Mouse (Mus musculus) intestine, embryonic 16.5 days (tissue): Measurements from ENCODE around the gene Dnmbp. TPM values are rescaled to one million over a fixed set of nuclear protein-coding genes. Genes with fewer than 3 reads are reported as not detected.

ENCODE experiments used
- ATAC-seq: fragments of 200-750 bp; cut with Nextera tagmentation; 2 replicates; pipeline ENCODE4 v1.8.0; 2017; ENCODE audit warnings: moderate TSS enrichment, moderate library complexity
- H3K27ac ChIP-seq: fragments of 300-500 bp; sonication (generic); 2 replicates; pipeline ENCODE4 v1.5.1; 2014; ENCODE audit warnings: mild to moderate bottlenecking, low read length
- H3K27me3 ChIP-seq: fragments of 300-500 bp; sonication (generic); replicated peaks from 2 replicates; pipeline ENCODE4 v1.6.1; 2014; ENCODE audit warnings: low read length, control low read depth, mixed read lengths; ENCODE audit not compliant: control insufficient read depth, insufficient read depth
- H3K36me3 ChIP-seq: fragments of 300-500 bp; sonication (generic); 2 replicates; pipeline ENCODE4 v1.6.1; 2014; ENCODE audit warnings: low read length, control low read depth; ENCODE audit not compliant: control insufficient read depth, insufficient read depth
- H3K4me1 ChIP-seq: fragments of 300-500 bp; sonication (generic); 2 replicates; pipeline ENCODE4 v1.6.1; 2014; ENCODE audit warnings: low read length, control low read depth, mixed read lengths; ENCODE audit not compliant: control insufficient read depth, insufficient read depth
- H3K4me2 ChIP-seq: fragments of 300-500 bp; sonication (generic); 2 replicates; pipeline ENCODE4 v1.6.1; 2014; ENCODE audit warnings: low read depth, low read length, control low read depth
- H3K4me3 ChIP-seq: fragments of 300-500 bp; sonication (generic); 2 replicates; pipeline ENCODE4 v1.5.1; 2014; ENCODE audit warnings: mild to moderate bottlenecking, low read length
- H3K9ac ChIP-seq: fragments of 300-500 bp; sonication (generic); 2 replicates; pipeline ENCODE4 v1.6.1; 2014; ENCODE audit warnings: low read depth, low read length
- H3K9me3 ChIP-seq: fragments of 300-500 bp; sonication (generic); 2 replicates; pipeline ENCODE4 v1.6.1; 2016; ENCODE audit warnings: low read length, control low read depth; ENCODE audit not compliant: control insufficient read depth
- WGBS: fragments of 180-500 bp; shearing (Covaris S2); extraction: QIAGEN DNeasy Blood & Tissue Kit; methylation state at CpG from one replicate; pipeline ENCODE4 v1.1.7; 2014; 5-methylcytosine and 5-hydroxymethylcytosine counted together
- polyA plus RNA-seq: library from polyadenylated mRNA; unstranded; fragments of >200 nt; fragmentation: Nextera tagmentation; extraction: Ambion mirVana; gene quantifications from 2 replicates; pipeline ENCODE4 v1.2.1, GENCODE M21; 2015

Gene Dnmbp
- polyA plus RNA-seq, 1 experiment from 2014 or later, result 34.3 TPM

- Histone ChIP-seq H3K27ac (no peak overlapping the region), H3K9me3 (no peaks in the 10 kb centered on the region), H3K27me3 (no peaks in the 10 kb centered on the region), H3K36me3 (peaks cover 66% of the 10 kb centered on the region), H3K4me1 (no peaks in the 10 kb centered on the region), H3K9ac (no peak overlapping the region), H3K4me2 (no peak overlapping the region), H3K4me3 (no peak overlapping the region)
- no peak for ATAC-seq
- WGBS, result 82% methylated on average over 21 of the region's 21 CpGs
These were observed 87.9 kb downstream of the Dnmbp start for GRCm38 (mm10) chr19:43851996-43852630.

DNA sequence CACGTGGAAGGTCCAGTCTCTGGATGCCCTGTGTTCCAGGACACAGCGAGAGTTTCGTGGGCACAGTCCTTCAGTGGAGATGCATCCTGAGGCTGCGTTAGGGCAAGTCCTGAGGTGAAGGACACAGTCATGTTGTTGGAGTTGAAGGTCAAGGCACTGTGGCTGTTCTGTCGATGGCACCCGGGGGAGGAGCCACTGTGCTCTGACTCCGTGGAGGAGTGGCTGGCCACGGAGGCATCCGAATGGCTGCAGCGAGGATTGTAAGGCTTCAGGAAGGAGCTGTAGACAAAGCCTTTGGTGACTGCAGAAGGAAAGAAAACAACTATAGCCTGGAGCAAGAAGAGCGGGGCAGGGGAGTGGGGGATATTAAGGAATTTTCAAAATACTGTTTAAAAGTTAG is 90.0 kb downstream of the Dnmbp start:
- WGBS, result 88% methylated on average over 11 of the region's 11 CpGs
- H3K36me3 ChIP-seq, result peaks cover 61% of the 10 kb centered on the region
- 0 out of 2 replicates have a peak, but pooled peaks cover 3% of the 10 kb centered on the region for H3K4me1 ChIP-seq
- no peak overlapping the region for H3K27ac ChIP-seq
- no peak for ATAC-seq
- H3K27me3 ChIP-seq, result no peaks in the 10 kb centered on the region
- H3K4me3 ChIP-seq, result no peak overlapping the region
- no peak overlapping the region for H3K4me2 ChIP-seq
- no peaks in the 10 kb centered on the region for H3K9me3 ChIP-seq
- H3K9ac ChIP-seq, result no peak overlapping the region

GRCm38 (mm10) chr19:43847966-43848365 is 92.0 kb downstream of the Dnmbp start:
- H3K9ac ChIP-seq, result no peak overlapping the region
- peaks cover 42% of the 10 kb centered on the region for H3K36me3 ChIP-seq
- ATAC-seq, result no peak
- no peaks in the 10 kb centered on the region for H3K9me3 ChIP-seq
- H3K4me2 ChIP-seq, result no peak overlapping the region
- no peak overlapping the region for H3K4me3 ChIP-seq
- WGBS, result 91% methylated on average over 15 of the region's 15 CpGs
- 0 out of 2 replicates have a peak, but pooled peaks cover 3% of the 10 kb centered on the region for H3K4me1 ChIP-seq
- H3K27ac ChIP-seq, result no peak overlapping the region
- H3K27me3 ChIP-seq, result no peaks in the 10 kb centered on the region

- Histone ChIP-seq H3K9ac (no peak overlapping the region), H3K36me3 (peaks cover 39% of the 10 kb centered on the region), H3K9me3 (no peaks in the 10 kb centered on the region), H3K4me1 (0 out of 2 replicates have a peak, but pooled peaks cover 3% of the 10 kb centered on the region), H3K4me3 (no peak overlapping the region), H3K4me2 (no peak overlapping the region), H3K27ac (no peak overlapping the region), H3K27me3 (no peaks in the 10 kb centered on the region)
- ATAC-seq, result no peak
- 77% methylated on average over 15 of the region's 15 CpGs for WGBS
These were observed 92.9 kb downstream of the Dnmbp start for GRCm38 (mm10) chr19:43847056-43847455.

DNA sequence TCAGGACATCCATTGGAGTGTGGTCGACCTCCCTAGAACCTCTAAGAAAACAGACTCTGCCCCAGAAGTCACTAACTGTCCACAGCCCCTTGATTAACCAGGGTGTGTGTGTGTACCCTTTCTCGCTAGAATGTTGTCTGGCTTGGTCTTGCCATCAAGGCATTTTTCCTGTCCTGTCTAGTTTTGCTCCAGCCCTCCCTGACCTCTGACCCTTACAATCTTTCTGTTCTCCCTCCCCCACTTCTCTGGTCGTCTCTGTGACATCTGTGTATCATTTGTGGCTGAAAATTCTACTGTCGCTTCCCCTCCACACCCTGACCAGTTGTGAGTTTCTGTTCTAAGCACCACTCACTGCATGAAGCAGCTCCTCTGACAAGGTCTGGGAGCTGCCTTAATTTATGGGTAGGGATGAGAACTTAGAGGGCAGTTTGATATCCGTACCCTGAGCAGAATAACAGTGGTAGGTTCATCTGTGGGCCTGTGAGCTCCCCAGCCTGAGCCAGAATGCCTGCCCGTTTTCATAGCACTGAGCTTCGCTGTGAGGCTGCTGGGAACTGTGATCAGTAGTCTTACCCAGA is 94.6 kb downstream of the Dnmbp start:
- H3K36me3 ChIP-seq, result peaks cover 30% of the 10 kb centered on the region
- H3K4me1 ChIP-seq, result 0 out of 2 replicates have a peak, but pooled peaks cover 3% of the 10 kb centered on the region
- peak overlapping the region; percentile 19; the same call in 1 of the 2 replicates for H3K27ac ChIP-seq
- WGBS, result 54% methylated on average over 7 of the region's 7 CpGs
- no peak overlapping the region for H3K4me3 ChIP-seq
- no peak for ATAC-seq
- H3K9ac ChIP-seq, result no peak overlapping the region
- no peaks in the 10 kb centered on the region for H3K27me3 ChIP-seq
- no peak overlapping the region for H3K4me2 ChIP-seq
- H3K9me3 ChIP-seq, result no peaks in the 10 kb centered on the region

- Histone ChIP-seq H3K36me3 (peaks cover 11% of the 10 kb centered on the region; the same call in 1 of the 2 replicates), H3K4me1 (0 out of 2 replicates have a peak, but pooled peaks cover 3% of the 10 kb centered on the region), H3K27me3 (no peaks in the 10 kb centered on the region), H3K4me3 (no peak overlapping the region), H3K9me3 (no peaks in the 10 kb centered on the region), H3K9ac (no peak overlapping the region), H3K4me2 (no peak overlapping the region), H3K27ac (no peak overlapping the region)
- ATAC-seq, result no peak
- 85% methylated on average over 9 of the region's 9 CpGs for WGBS
These were observed 96.8 kb downstream of the Dnmbp start for GRCm38 (mm10) chr19:43843184-43843583.

DNA sequence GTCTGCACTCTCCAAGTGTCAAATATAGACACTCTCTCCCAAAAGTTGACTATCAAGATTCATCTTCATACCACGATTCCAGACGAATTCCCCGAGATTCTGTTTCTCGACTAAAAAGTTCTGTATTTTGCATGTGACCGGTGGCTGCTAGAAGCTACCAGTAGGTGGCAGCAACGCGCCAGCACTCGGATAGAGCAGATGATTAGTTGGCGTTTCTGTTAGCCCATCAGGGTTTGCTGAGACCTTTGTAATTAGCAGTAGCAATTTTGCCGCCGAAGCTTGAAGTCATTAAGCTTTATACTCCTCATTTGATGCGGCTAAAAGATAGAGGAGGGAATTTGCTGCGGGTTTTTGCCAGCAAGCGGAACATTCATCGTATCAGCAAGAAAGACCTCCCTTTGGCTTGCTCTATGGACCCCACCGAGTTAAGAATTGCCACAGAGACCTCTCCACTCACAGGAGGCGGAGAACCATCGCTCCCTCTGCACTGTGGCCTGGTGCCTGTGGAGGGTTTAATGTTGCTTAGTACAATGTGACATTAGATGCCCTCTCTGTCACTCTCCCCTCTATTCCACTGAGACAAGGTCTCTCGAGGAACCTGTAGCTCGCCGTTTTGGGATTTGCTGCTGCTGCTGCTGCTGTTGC is 107.4 kb downstream of the Dnmbp start:
- Histone ChIP-seq H3K4me1 (no peaks in the 10 kb centered on the region), H3K9me3 (no peaks in the 10 kb centered on the region), H3K27ac (no peak overlapping the region), H3K27me3 (no peaks in the 10 kb centered on the region), H3K9ac (no peak overlapping the region), H3K4me3 (no peak overlapping the region), H3K36me3 (no peaks in the 10 kb centered on the region), H3K4me2 (no peak overlapping the region)
- WGBS, result 35% methylated on average over 21 of the region's 21 CpGs
- ATAC-seq, result no peak

DNA sequence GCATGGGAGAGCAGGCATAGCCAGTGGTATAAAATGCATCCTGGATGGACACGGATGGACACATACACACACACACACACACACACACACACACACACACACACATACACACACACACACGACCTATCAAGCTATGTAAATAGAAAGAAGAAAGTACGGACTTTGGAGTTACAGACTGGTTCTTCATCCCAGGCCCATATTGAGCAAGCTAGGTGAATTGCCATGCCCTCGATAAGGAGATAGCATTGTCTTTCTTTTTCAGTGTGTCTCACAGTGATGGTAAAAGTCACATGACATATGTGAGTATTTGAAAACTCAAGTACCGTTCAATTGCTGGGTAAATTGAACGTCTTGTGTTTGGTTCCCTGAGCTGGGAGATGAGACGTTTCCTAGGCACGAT is 113.1 kb downstream of the Dnmbp start:
- WGBS, result 54% methylated on average over 8 of the region's 8 CpGs
- no peak overlapping the region for H3K4me3 ChIP-seq
- ATAC-seq, result peak; percentile 92

GRCm38 (mm10) chr19:43815661-43816414 is 124.2 kb downstream of the Dnmbp start:
- H3K4me2 ChIP-seq, result 0 out of 2 replicates have a peak overlapping the region, but pooled peaks have one; percentile 5
- H3K27ac ChIP-seq, result 0 out of 2 replicates have a peak overlapping the region, but pooled peaks have one; percentile 5
- no peaks in the 10 kb centered on the region for H3K9me3 ChIP-seq
- no peaks in the 10 kb centered on the region for H3K36me3 ChIP-seq
- 0 out of 2 replicates have a peak overlapping the region, but pooled peaks have one; percentile 16 for H3K9ac ChIP-seq
- peak overlapping the region; percentile 11; the same call in 1 of the 2 replicates for H3K4me3 ChIP-seq
- ATAC-seq, result no peak
- peaks cover 11% of the 10 kb centered on the region; the same call in 1 of the 2 replicates for H3K4me1 ChIP-seq
- WGBS, result 43% methylated on average over 14 of the region's 14 CpGs
- no peaks in the 10 kb centered on the region for H3K27me3 ChIP-seq

More for the DNA sequence above, 113.1 kb downstream of the Dnmbp start:
- H3K9me3 ChIP-seq, result no peaks in the 10 kb centered on the region
- H3K4me2 ChIP-seq, result 0 out of 2 replicates have a peak overlapping the region, but pooled peaks have one; percentile 9
- H3K9ac ChIP-seq, result no peak overlapping the region
- H3K36me3 ChIP-seq, result 0 out of 2 replicates have a peak, but pooled peaks cover 3% of the 10 kb centered on the region
- peak overlapping the region; percentile 33 for H3K27ac ChIP-seq
- H3K27me3 ChIP-seq, result no peaks in the 10 kb centered on the region
- 0 out of 2 replicates have a peak, but pooled peaks cover 2% of the 10 kb centered on the region for H3K4me1 ChIP-seq
